Mouse (Mus musculus) cortical plate, adult 2 months (tissue): ENCODE results near the gene Atp6ap1. TPM values are rescaled to one million over a fixed set of nuclear protein-coding genes. Genes with fewer than 3 reads are reported as not detected.
A peak's percentile ranks its signal among the peaks of the same experiment; 100 is the strongest.

Experiments used
- H3K27ac ChIP-seq: fragments of 200-500 bp; 2 replicates; pipeline ENCODE4 v1.5.1; 2012; ENCODE audit warnings: low read length, control low read depth, inconsistent platforms; ENCODE audit not compliant: insufficient read depth
- H3K4me1 ChIP-seq: fragments of 200-500 bp; 2 replicates; pipeline ENCODE4 v1.6.1; 2011; ENCODE audit warnings: low read length; ENCODE audit not compliant: control insufficient read depth, insufficient read depth
- H3K4me3 ChIP-seq: fragments of 200-500 bp; 2 replicates; pipeline ENCODE4 v1.5.1; 2011; ENCODE audit warnings: mild to moderate bottlenecking, low read length, control low read depth; ENCODE audit not compliant: insufficient read depth
- CTCF ChIP-seq: fragments of 200-500 bp; IDR thresholded peaks from 2 replicates; pipeline ENCODE4 v1.5.1; 2011; ENCODE audit warnings: mild to moderate bottlenecking, control low read depth, low read length; ENCODE audit not compliant: insufficient read depth; ENCODE audit errors: extremely low read depth
- POLR2A ChIP-seq: fragments of 200-500 bp; IDR thresholded peaks from 2 replicates; pipeline ENCODE4 v1.6.1; 2011; ENCODE audit warnings: mild to moderate bottlenecking, low read length, control low read depth; ENCODE audit not compliant: insufficient read depth; ENCODE audit errors: extremely low read depth
- polyA plus RNA-seq: library from polyadenylated mRNA; depleted of rRNA; stranded (reverse); fragments of >200 nt; gene quantifications from 2 replicates; pipeline ENCODE4 v1.2.3, GENCODE M21; 2012; rRNA removed

The Atp6ap1 gene
- 477 and 483 TPM in 2 replicates for polyA plus RNA-seq

GRCm38 (mm10) chrX:74296538-74297448 lies at the start of gene Atp6ap1:
Atp6ap1 (plus strand) TSS chrX:74297097.
- Histone ChIP-seq H3K4me1 (no peaks in the 10 kb centered on the region), H3K27ac (peak within 1 kb of the TSS; percentile 80), H3K4me3 (peak within 1 kb of the TSS; percentile 93)
- TF ChIP-seq CTCF (no peak), POLR2A (peak; percentile 86)

GRCm38 (mm10) chrX:74248651-74249050 lies 48.2 kb upstream of the Atp6ap1 start:
- H3K27ac ChIP-seq: no peak overlapping the region
- peak; percentile 37; the same call in 1 of the 2 replicates for TF ChIP-seq CTCF
- TF ChIP-seq POLR2A: no peak
- no peaks in the 10 kb centered on the region for H3K4me1 ChIP-seq
- H3K4me3 ChIP-seq: peak overlapping the region; percentile 32; the same call in 1 of the 2 replicates

- H3K27ac ChIP-seq: peak within 1 kb of the TSS; percentile 14; the same call in 1 of the 2 replicates
- no peak for TF ChIP-seq POLR2A
- TF ChIP-seq CTCF: no peak
These were observed 47.3 kb upstream of the Atp6ap1 start, which contains the start of gene Flna for GRCm38 (mm10) chrX:74249615-74250014. Flna (minus strand) TSS chrX:74249820.

GRCm38 (mm10) chrX:74254153-74254887 lies 42.6 kb upstream of the Atp6ap1 start, which contains the start of gene Emd:
Emd (plus strand) TSS chrX:74254687.
- TF ChIP-seq POLR2A (peak; percentile 75; the same call in 1 of the 2 replicates), CTCF (no peak)
- Histone ChIP-seq H3K4me1 (no peaks in the 10 kb centered on the region), H3K4me3 (peak within 1 kb of the TSS; percentile 96), H3K27ac (peak within 1 kb of the TSS; percentile 85)

More at GRCm38 (mm10) chrX:74249615-74250014, 47.3 kb upstream of the Atp6ap1 start, which contains the start of gene Flna:
- Histone ChIP-seq H3K4me3 (peak within 1 kb of the TSS; percentile 32), H3K4me1 (no peaks in the 10 kb centered on the region)

GRCm38 (mm10) chrX:74254888-74255565 lies 41.9 kb upstream of the Atp6ap1 start:
- no peak for TF ChIP-seq POLR2A
- TF ChIP-seq CTCF: no peak
- Histone ChIP-seq H3K4me1 (no peaks in the 10 kb centered on the region), H3K4me3 (peak overlapping the region; percentile 96), H3K27ac (peak overlapping the region; percentile 85)

GRCm38 (mm10) chrX:74257746-74258145 lies 39.2 kb upstream of the Atp6ap1 start:
- TF ChIP-seq CTCF (no peak), POLR2A (no peak)

GRCm38 (mm10) chrX:74269736-74270061 lies 27.2 kb upstream of the Atp6ap1 start:
- 0 out of 2 replicates have a peak, but pooled peaks cover 2% of the 10 kb centered on the region for H3K4me1 ChIP-seq
- peak overlapping the region; percentile 68 for H3K27ac ChIP-seq
- H3K4me3 ChIP-seq: peak overlapping the region; percentile 49
- TF ChIP-seq POLR2A (no peak), CTCF (no peak)

More at GRCm38 (mm10) chrX:74257746-74258145, 39.2 kb upstream of the Atp6ap1 start:
- Histone ChIP-seq H3K27ac (no peak overlapping the region), H3K4me1 (no peaks in the 10 kb centered on the region), H3K4me3 (no peak overlapping the region)

- Histone ChIP-seq H3K4me1 (0 out of 2 replicates have a peak, but pooled peaks cover 2% of the 10 kb centered on the region), H3K27ac (peak within 1 kb of the TSS; percentile 87), H3K4me3 (peak within 1 kb of the TSS; percentile 49)
- TF ChIP-seq CTCF (no peak), POLR2A (no peak)
These were observed 26.6 kb upstream of the Atp6ap1 start, which contains the start of gene Rpl10 for GRCm38 (mm10) chrX:74270062-74270901. Rpl10 (plus strand) TSS chrX:74270812.
